Mouse (Mus musculus): ENCODE measurements around the gene Nipal3. TPM values are rescaled to one million over a fixed set of nuclear protein-coding genes. Genes with fewer than 3 reads are reported as not detected.
A peak's percentile ranks its signal among the peaks of the same experiment; 100 is the strongest.

The Nipal3 gene
- polyA plus RNA-seq, 1 experiment from 2014 or later, result 5.8 TPM

DNA sequence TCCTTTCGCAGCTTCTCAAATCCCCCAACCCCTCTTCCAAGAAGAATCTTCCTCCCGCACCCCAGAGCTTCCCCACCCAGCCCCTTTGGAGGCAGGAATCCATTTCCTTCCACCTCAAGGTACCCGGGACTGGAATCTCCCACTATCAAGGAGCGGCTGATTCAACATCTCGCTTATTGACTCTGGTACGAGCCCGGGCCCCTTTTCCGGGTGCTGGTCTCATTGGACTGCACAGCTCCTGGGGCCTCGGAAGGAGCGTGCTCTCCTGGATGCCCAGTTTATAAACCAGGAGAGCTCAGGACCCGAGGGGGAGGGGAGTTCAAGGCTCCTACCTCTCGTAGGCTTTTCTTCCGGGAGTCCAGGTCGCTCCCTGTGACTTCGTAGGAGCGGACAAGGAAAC, 97.3 kb downstream of the Nipal3 start:
- Histone ChIP-seq H3K4me1 (replicated peaks; ENCODE audit: control insufficient read depth, insufficient read depth, low read length) (peaks cover 2% of the 10 kb centered on the region; the same call in 1 of the 2 replicates), H3K27me3 (ENCODE audit: control insufficient read depth, insufficient read depth, low read length) (peaks cover 22% of the 10 kb centered on the region), H3K36me3 (ENCODE audit: control insufficient read depth, insufficient read depth, low read length) (no peaks in the 10 kb centered on the region), H3K27ac (ENCODE audit: low read depth, low read length) (no peak overlapping the region), H3K9ac (ENCODE audit: low read depth, low read length) (no peak overlapping the region; the same call in 1 of the 2 replicates), H3K4me3 (ENCODE audit: low read depth, low read length) (peak overlapping the region; percentile 31), H3K9me3 (ENCODE audit: control insufficient read depth, low read length) (no peaks in the 10 kb centered on the region), H3K4me2 (replicated peaks; ENCODE audit: low read depth, low read length) (peak overlapping the region; percentile 52)
- no peak for ATAC-seq (ENCODE audit: low FRiP score)
- 5% methylated on average over 16 of the region's 16 CpGs for WGBS
- DNase-seq (ENCODE audit: low spot score), result no peak

DNA sequence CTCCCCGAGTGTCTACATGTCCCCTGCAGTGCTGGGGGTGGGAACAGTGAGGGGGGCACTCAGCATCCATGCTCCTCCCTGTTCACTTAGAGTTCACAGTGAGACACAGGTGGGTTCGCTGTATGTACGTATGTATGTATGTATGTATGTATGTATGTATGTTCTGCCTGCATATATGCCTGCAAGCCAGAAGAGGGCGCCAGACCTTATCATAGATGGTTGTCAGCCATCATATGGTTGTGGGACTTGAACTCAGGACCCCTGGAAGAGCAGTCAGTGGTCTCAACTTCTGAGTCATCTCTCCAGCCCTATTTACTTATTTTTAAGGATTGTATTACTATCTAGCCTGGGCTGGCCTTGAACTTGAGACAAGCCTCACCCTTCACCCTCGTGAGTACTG, 98.5 kb downstream of the Nipal3 start:
- H3K27ac ChIP-seq (ENCODE audit: low read depth, low read length), result no peak overlapping the region
- peaks cover 22% of the 10 kb centered on the region for H3K27me3 ChIP-seq (ENCODE audit: control insufficient read depth, insufficient read depth, low read length)
- 84% methylated on average over 5 of the region's 5 CpGs for WGBS
- H3K36me3 ChIP-seq (ENCODE audit: control insufficient read depth, insufficient read depth, low read length), result no peaks in the 10 kb centered on the region
- no peak overlapping the region for H3K4me3 ChIP-seq (ENCODE audit: low read depth, low read length)
- H3K9ac ChIP-seq (ENCODE audit: low read depth, low read length), result no peak overlapping the region
- no peaks in the 10 kb centered on the region for H3K9me3 ChIP-seq (ENCODE audit: control insufficient read depth, low read length)
- H3K4me2 ChIP-seq (replicated peaks; ENCODE audit: low read depth, low read length), result no peak overlapping the region
- ATAC-seq (ENCODE audit: low FRiP score), result no peak
- H3K4me1 ChIP-seq (replicated peaks; ENCODE audit: control insufficient read depth, insufficient read depth, low read length), result peaks cover 2% of the 10 kb centered on the region; the same call in 1 of the 2 replicates
- DNase-seq (ENCODE audit: low spot score), result no peak

MicroRNA genes within 50 kb of the gene (microRNA counts, 519-probe panel; counts per million panel counts)
- not detected for microRNA mmu-miR-700

Other genes with a start within 250 kb of the Nipal3 start
- 109 and 147 TPM in 2 replicates for gene Clic4, start 222.2 kb downstream of the Nipal3 start, polyA plus RNA-seq (2014; fragmentation: Nextera tagmentation; extraction: Ambion mirVana)
- 220 and 289 TPM in 2 replicates for gene Srrm1, start 141.7 kb downstream of the Nipal3 start, polyA plus RNA-seq (2014; fragmentation: Nextera tagmentation; extraction: Ambion mirVana)
- gene Ncmap, start 96.8 kb downstream of the Nipal3 start, polyA plus RNA-seq (2014; fragmentation: Nextera tagmentation; extraction: Ambion mirVana), result 0.75 TPM in 1 of 2 replicates, not detected in the other
- gene Rcan3, start 61.2 kb downstream of the Nipal3 start, polyA plus RNA-seq (2014; fragmentation: Nextera tagmentation; extraction: Ambion mirVana), result 11.0 and 13.9 TPM in 2 replicates
- 0.79 and 1.0 TPM in 2 replicates for gene Stpg1, start 248 bp downstream of the Nipal3 start, polyA plus RNA-seq (2014; fragmentation: Nextera tagmentation; extraction: Ambion mirVana)
- 3.7 and 4.4 TPM in 2 replicates for gene Grhl3, start 78.6 kb upstream of the Nipal3 start, polyA plus RNA-seq (2014; fragmentation: Nextera tagmentation; extraction: Ambion mirVana)
- gene Ifnlr1, start 191.2 kb upstream of the Nipal3 start, polyA plus RNA-seq (2014; fragmentation: Nextera tagmentation; extraction: Ambion mirVana), result 0.25 and 0.71 TPM in 2 replicates
- not detected in 2 replicates for gene Il22ra1, start 233.1 kb upstream of the Nipal3 start, polyA plus RNA-seq (2014; fragmentation: Nextera tagmentation; extraction: Ambion mirVana)

All from hindbrain, embryonic 11.5 days (tissue).